Mouse (Mus musculus) CH12F3 (cell line): ENCODE results near the gene Gm10203.

ENCODE experiments used
- in situ Hi-C: fragments of 300-500 bp; cut with MboI; formaldehyde crosslinking; loops from 2 replicates; pipeline ENCODE4 v1.14.3; 2020; ENCODE audit warnings: low sequenced_read_pairs

Gene Gm10203

GRCm38 (mm10) chr6:149179064-149179463 is 49.1 kb downstream of the Gm10203 start:
- in situ Hi-C loops, result no loop called here
